Mouse (Mus musculus) cortical plate, adult 2 months (tissue): Measurements from ENCODE around the gene Pum3.

Experiments used
- CTCF ChIP-seq: fragments of 200-500 bp; IDR thresholded peaks from 2 replicates; pipeline ENCODE4 v1.5.1; 2011; ENCODE audit warnings: mild to moderate bottlenecking, control low read depth, low read length; ENCODE audit not compliant: insufficient read depth; ENCODE audit errors: extremely low read depth
- POLR2A ChIP-seq: fragments of 200-500 bp; IDR thresholded peaks from 2 replicates; pipeline ENCODE4 v1.6.1; 2011; ENCODE audit warnings: mild to moderate bottlenecking, low read length, control low read depth; ENCODE audit not compliant: insufficient read depth; ENCODE audit errors: extremely low read depth

GRCm38 (mm10) chr19:27427865-27428264, 1.8 kb downstream of the Pum3 start:
- TF ChIP-seq CTCF (no peak), POLR2A (no peak)
